Mouse (Mus musculus) liver, postnatal 0 days (tissue): ENCODE results near the gene Zcchc9.

ENCODE experiments used
- CTCF ChIP-seq: sonication (generic); IDR thresholded peaks from 2 replicates; pipeline ENCODE4 v1.5.1; 2016; ENCODE audit warnings: antibody characterized with exemption, low read depth
- EP300 ChIP-seq: IDR thresholded peaks from 2 replicates; pipeline ENCODE4 v1.6.1; 2016; ENCODE audit warnings: antibody characterized with exemption, low read depth, mild to moderate bottlenecking

DNA sequence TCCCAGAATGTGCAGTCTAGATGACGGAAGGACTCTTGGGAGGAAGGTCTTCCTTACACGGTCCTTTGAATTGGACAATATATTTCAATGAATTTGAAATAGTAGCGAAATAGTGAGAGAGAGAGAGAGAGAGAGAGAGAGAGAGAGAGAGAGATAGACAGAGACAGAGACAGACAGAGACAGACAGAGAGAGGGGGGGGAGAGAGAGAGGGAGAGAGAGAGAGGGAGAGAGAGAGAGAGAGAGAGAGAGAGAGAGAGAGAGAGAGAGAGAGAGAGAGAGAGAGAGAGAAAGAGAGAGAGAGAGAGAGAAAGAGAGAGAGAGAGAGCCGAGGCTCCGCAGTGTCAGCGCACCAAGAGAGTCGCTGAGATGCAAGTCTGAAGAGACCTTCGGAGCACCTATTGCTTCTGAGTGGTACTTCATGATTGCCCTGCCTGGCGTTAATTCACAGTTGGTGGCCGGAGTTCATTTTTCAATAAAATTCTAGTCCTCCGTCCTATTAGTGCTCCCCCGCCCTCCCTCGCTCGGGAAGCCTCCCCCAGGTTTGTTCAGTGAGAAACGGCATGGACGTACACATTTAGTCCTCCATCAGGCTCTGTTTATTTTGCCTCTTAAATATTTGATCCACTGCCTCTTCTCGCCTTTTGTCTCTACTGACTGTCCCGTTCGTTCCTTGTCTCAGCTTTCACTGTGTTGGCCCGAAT is 520 bp upstream of the Zcchc9 start:
- TF ChIP-seq EP300 (no peak), CTCF (no peak)
